Mouse (Mus musculus): ENCODE results near the gene Tmem129.

DNA sequence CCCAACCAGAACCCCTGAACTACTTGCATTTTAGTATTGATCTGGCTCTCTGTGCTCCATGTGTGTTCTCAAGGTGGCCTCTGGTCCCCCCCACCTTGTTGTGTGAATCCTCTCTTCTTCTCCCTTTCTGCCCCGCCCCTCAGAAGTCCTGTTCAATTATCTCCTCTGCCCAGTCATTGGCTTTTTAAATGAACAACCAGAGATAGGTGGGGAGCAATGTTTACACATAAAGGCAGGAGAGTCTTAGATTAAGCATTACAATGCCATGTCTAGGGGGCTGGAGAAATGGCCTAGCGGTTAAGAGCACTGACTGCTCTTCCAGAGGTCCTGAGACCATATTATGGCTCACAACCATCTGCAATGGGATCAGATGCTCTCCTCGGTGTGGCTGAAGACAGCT is 22.9 kb downstream of the Tmem129 start:
- no peak for TF ChIP-seq CTCF (IDR thresholded peaks at IDR 0.05; ENCODE audit: insufficient read depth, low read length)
- TF ChIP-seq POLR2A (IDR thresholded peaks at IDR 0.05; ENCODE audit: borderline replicate concordance, extremely low read depth, low read depth, low read length), result no peak
